Mouse (Mus musculus) liver, embryonic 12.5 days (tissue): ENCODE measurements around the gene Hsf5. TPM values are rescaled to one million over a fixed set of nuclear protein-coding genes. Genes with fewer than 3 reads are reported as not detected.

Source experiments
- ATAC-seq: fragments of 200-750 bp; cut with Nextera tagmentation; 2 replicates; pipeline ENCODE4 v1.8.0; 2017; ENCODE audit warnings: moderate number of reproducible peaks, mild to moderate bottlenecking, moderate library complexity
- H3K27ac ChIP-seq: fragments of 300-500 bp; sonication (generic); 2 replicates; pipeline ENCODE4 v1.5.1; 2016; ENCODE audit warnings: mild to moderate bottlenecking
- H3K27me3 ChIP-seq: fragments of 300-500 bp; sonication (generic); replicated peaks from 2 replicates; pipeline ENCODE4 v1.6.1; 2016; ENCODE audit warnings: mild to moderate bottlenecking, moderate library complexity
- H3K36me3 ChIP-seq: fragments of 300-500 bp; sonication (generic); 2 replicates; pipeline ENCODE4 v1.6.1; 2016; ENCODE audit warnings: mild to moderate bottlenecking, moderate library complexity
- H3K4me1 ChIP-seq: fragments of 300-500 bp; sonication (generic); 2 replicates; pipeline ENCODE4 v1.6.1; 2016
- H3K4me2 ChIP-seq: fragments of 300-500 bp; sonication (generic); 2 replicates; pipeline ENCODE4 v1.6.1; 2016; ENCODE audit warnings: mild to moderate bottlenecking, moderate library complexity
- H3K4me3 ChIP-seq: fragments of 300-500 bp; sonication (generic); 2 replicates; pipeline ENCODE4 v1.5.1; 2016; ENCODE audit warnings: mild to moderate bottlenecking, moderate library complexity
- H3K9ac ChIP-seq: fragments of 300-500 bp; sonication (generic); 2 replicates; pipeline ENCODE4 v1.6.1; 2016; ENCODE audit warnings: mild to moderate bottlenecking, moderate library complexity
- H3K9me3 ChIP-seq: fragments of 300-500 bp; sonication (generic); replicated peaks from 2 replicates; pipeline ENCODE4 v1.6.1; 2016; ENCODE audit warnings: mild to moderate bottlenecking, moderate library complexity
- WGBS: fragments of 180-500 bp; shearing (Covaris S2); methylation state at CpG from one replicate; pipeline ENCODE4 v1.1.7; 2016; ENCODE audit not compliant: insufficient replicate concordance; 5-methylcytosine and 5-hydroxymethylcytosine counted together
- polyA plus RNA-seq: library from polyadenylated mRNA; unstranded; fragments of >200 nt; fragmentation: Nextera tagmentation; extraction: Ambion mirVana; gene quantifications from 2 replicates; pipeline ENCODE4 v1.2.1, GENCODE M21; 2016

Gene Hsf5
- polyA plus RNA-seq, 1 experiment from 2014 or later, result 0.02 TPM

- Histone ChIP-seq H3K4me2 (no peak overlapping the region), H3K4me1 (peaks cover 27% of the 10 kb centered on the region), H3K27ac (no peak overlapping the region), H3K27me3 (no peaks in the 10 kb centered on the region), H3K9ac (no peak overlapping the region), H3K36me3 (peaks cover 82% of the 10 kb centered on the region), H3K9me3 (peaks cover 4% of the 10 kb centered on the region; the same call in 1 of the 2 replicates), H3K4me3 (no peak overlapping the region)
- ATAC-seq, result no peak
- 88% methylated on average over 5 of the region's 5 CpGs for WGBS
Observed at GRCm38 (mm10) chr11:87615551-87615950, 1.4 kb upstream of the Hsf5 start.

DNA sequence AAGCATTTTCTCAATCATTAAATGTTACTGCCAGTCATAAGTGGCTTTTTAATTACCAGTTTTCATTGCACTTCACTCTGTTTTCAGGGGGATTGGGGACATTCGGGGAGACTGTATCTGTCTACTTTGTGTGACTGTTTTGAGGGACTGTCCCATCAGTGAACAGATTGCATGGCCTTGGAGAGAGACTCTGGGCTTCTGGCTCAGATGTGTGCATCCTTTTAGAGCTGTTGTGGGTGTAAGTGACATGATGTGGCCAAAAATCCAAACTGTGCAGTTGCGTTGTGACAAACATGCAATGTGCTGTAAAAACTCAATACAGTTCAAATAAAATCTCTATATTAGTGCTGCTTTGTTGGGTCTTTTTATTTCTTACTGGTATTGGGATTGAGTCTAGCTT is 1.0 kb upstream of the Hsf5 start:
- Histone ChIP-seq H3K4me3 (no peak overlapping the region), H3K9me3 (peaks cover 4% of the 10 kb centered on the region; the same call in 1 of the 2 replicates), H3K9ac (no peak overlapping the region), H3K4me2 (no peak overlapping the region), H3K36me3 (peaks cover 78% of the 10 kb centered on the region), H3K27me3 (no peaks in the 10 kb centered on the region), H3K4me1 (peaks cover 31% of the 10 kb centered on the region), H3K27ac (no peak overlapping the region)
- WGBS, result 85% methylated on average over 2 of the region's 2 CpGs
- no peak for ATAC-seq

DNA sequence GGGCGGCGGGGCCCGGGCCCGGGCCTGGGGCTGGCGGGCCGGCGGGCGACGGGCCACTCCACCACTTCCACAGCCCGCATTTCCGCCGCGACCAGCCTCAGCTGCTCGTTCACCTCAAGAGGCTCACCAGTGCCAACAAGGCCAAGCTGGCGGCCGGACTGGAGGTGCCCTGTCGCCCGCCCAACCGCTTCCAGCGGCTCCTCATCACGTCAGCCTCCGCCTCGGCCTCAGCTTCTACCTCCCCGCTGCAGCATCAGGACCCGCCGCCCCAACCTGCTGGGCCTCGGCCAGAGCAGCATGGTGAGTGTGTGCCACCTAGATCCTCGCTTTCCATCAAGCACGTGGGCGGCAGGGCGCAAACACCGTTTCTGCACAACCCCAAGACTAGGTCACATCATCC is 642 bp downstream of the Hsf5 start:
- peaks cover 65% of the 10 kb centered on the region for H3K36me3 ChIP-seq
- no peaks in the 10 kb centered on the region for H3K27me3 ChIP-seq
- H3K9ac ChIP-seq, result no peak overlapping the region
- H3K4me1 ChIP-seq, result peaks cover 32% of the 10 kb centered on the region
- H3K9me3 ChIP-seq, result peaks cover 4% of the 10 kb centered on the region; the same call in 1 of the 2 replicates
- no peak overlapping the region for H3K4me2 ChIP-seq
- no peak overlapping the region for H3K4me3 ChIP-seq
- ATAC-seq, result no peak
- 94% methylated on average over 32 of the region's 32 CpGs for WGBS
- 0 out of 2 replicates have a peak overlapping the region, but pooled peaks have one; percentile 60 for H3K27ac ChIP-seq

GRCm38 (mm10) chr11:87623160-87623559 is 6.2 kb downstream of the Hsf5 start:
- Histone ChIP-seq H3K9me3 (no peaks in the 10 kb centered on the region), H3K9ac (no peak overlapping the region), H3K27ac (no peak overlapping the region), H3K4me1 (peaks cover 25% of the 10 kb centered on the region), H3K4me2 (no peak overlapping the region), H3K4me3 (no peak overlapping the region), H3K36me3 (peaks cover 38% of the 10 kb centered on the region), H3K27me3 (no peaks in the 10 kb centered on the region)
- no peak for ATAC-seq
- 81% methylated on average over 4 of the region's 4 CpGs for WGBS

GRCm38 (mm10) chr11:87629859-87630258 is 12.9 kb downstream of the Hsf5 start:
- no peak overlapping the region for H3K27ac ChIP-seq
- no peak overlapping the region for H3K4me3 ChIP-seq
- peaks cover 12% of the 10 kb centered on the region for H3K36me3 ChIP-seq
- H3K9me3 ChIP-seq, result no peaks in the 10 kb centered on the region
- no peak overlapping the region for H3K9ac ChIP-seq
- H3K27me3 ChIP-seq, result no peaks in the 10 kb centered on the region
- peaks cover 3% of the 10 kb centered on the region; the same call in 1 of the 2 replicates for H3K4me1 ChIP-seq
- H3K4me2 ChIP-seq, result 0 out of 2 replicates have a peak overlapping the region, but pooled peaks have one; percentile 17
- 19% methylated on average over 10 of the region's 10 CpGs for WGBS
- no peak for ATAC-seq

GRCm38 (mm10) chr11:87638793-87639192 is 21.8 kb downstream of the Hsf5 start:
- Histone ChIP-seq H3K4me1 (peaks cover 13% of the 10 kb centered on the region), H3K9me3 (no peaks in the 10 kb centered on the region), H3K27me3 (no peaks in the 10 kb centered on the region), H3K9ac (peak overlapping the region; percentile 73), H3K4me2 (peak overlapping the region; percentile 88), H3K4me3 (peak overlapping the region; percentile 57), H3K27ac (peak overlapping the region; percentile 64), H3K36me3 (no peaks in the 10 kb centered on the region)
- ATAC-seq, result peak; percentile 62
- 33% methylated on average over 2 of the region's 2 CpGs for WGBS

DNA sequence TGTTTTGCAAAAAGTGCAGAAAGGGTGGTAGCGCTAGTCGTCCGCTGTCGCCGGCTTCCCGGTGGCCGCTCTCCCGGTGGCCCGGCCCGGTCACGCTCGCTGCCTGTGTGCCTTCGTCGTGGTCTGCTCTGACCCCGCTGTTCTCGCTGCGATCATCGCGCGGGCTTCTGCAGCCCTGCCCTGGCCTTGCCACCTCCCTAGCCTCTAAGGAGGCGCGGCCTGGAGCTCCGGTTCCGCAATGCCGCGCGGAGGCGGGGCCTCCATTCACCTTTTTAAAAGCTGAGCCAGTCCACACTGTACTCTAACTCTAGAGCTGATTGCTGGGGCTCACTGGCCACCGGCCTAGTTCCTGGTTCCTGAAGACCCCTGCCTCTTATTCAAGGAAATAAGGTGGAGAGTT is 22.2 kb downstream of the Hsf5 start:
- Histone ChIP-seq H3K27me3 (no peaks in the 10 kb centered on the region), H3K27ac (peak overlapping the region; percentile 64), H3K9me3 (no peaks in the 10 kb centered on the region), H3K4me3 (peak overlapping the region; percentile 57), H3K36me3 (no peaks in the 10 kb centered on the region), H3K9ac (peak overlapping the region; percentile 73), H3K4me1 (peaks cover 13% of the 10 kb centered on the region), H3K4me2 (peak overlapping the region; percentile 88)
- under 1% methylated on average over 29 of the region's 29 CpGs for WGBS
- peak; percentile 96 for ATAC-seq

DNA sequence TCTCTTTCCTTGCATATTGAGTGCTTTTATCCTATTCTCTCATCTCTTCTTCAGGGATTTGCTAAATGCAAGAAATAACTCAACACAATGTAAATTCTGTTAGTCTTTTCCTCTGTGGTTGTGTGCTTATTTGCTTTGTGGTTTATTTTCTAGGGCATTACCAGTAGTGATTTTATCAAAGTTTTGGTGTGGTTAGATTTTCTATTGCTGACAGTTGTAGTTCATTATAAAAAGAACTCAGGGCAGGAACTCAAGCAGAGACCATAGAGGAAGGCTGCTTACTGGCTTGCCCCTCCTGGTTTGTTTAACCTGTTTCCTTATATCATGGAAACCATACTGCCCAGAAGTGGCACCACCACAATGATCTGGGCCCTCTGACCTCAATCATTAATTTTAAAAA is 25.9 kb downstream of the Hsf5 start:
- no peak for ATAC-seq
- Histone ChIP-seq H3K27me3 (no peaks in the 10 kb centered on the region), H3K9ac (no peak overlapping the region), H3K4me2 (no peak overlapping the region), H3K9me3 (no peaks in the 10 kb centered on the region), H3K4me3 (no peak overlapping the region), H3K4me1 (peaks cover 20% of the 10 kb centered on the region), H3K36me3 (no peaks in the 10 kb centered on the region), H3K27ac (no peak overlapping the region)

DNA sequence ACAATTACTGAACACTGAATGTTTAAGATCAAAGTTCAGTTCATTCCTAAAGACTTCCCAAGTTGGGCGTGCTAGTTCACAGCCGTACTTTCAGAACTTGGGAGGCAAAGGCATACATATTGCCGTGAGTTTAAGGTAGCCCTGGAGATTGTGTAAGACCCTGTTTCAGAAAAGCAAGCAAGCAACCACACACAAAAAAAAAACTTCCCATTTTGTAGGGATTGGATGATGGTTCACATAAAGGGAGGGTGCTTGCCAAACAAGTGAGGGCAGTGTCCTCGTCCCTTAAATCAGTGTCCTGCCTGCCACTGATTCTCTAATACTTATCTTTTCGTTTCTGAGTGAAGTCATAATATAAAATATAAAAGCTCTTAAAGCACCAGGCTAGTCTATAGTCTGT is 37.7 kb downstream of the Hsf5 start:
- no peak for ATAC-seq
- no peaks in the 10 kb centered on the region for H3K4me1 ChIP-seq
- H3K9ac ChIP-seq, result no peak overlapping the region
- no peaks in the 10 kb centered on the region for H3K27me3 ChIP-seq
- 52% methylated on average over 5 of the region's 5 CpGs for WGBS
- no peak overlapping the region for H3K4me3 ChIP-seq
- no peak overlapping the region for H3K4me2 ChIP-seq
- no peak overlapping the region for H3K27ac ChIP-seq
- H3K9me3 ChIP-seq, result no peaks in the 10 kb centered on the region
- H3K36me3 ChIP-seq, result no peaks in the 10 kb centered on the region

DNA sequence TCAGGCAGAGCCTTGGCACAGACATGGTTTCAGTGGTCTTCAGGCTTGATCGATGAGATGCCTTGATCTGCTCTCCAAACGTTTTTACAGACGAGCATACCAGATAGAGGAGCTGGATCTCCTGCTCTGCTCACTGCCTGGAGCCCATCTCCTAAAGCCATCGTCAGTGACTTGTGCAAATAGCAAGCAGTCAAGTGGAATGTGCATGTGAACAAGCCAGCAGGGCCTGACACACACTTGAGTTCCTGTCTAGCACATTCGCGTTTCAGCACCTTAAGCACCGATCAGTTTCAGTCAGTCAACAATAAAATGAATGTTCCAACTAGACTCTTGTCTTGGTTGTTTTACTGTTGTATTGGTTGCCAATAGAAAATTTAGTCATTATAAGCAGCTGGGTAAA is 42.3 kb downstream of the Hsf5 start:
- WGBS, result 66% methylated on average over 7 of the region's 7 CpGs
- no peaks in the 10 kb centered on the region for H3K36me3 ChIP-seq

DNA sequence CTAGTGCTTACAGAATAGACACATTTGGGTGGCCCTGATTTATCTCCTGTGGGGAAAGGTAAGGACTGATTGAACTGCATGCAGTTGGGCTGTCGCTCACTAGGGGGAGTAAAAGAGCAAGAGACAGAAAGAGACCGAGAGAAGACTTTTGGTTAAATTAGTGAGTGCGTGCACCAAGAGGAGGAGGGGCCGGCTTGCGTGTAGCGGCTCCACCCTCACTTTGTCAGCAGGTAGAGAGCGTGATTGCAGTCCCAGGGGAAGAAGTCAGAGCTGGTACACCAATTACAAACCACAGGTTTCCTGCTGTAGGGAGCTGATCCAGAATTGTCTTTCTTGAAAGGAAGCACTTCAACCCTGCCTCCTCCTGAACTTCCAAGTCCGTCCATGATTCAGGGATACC is 45.4 kb downstream of the Hsf5 start, which contains the start of gene Rnf43:
TSS of gene Rnf43 (plus strand) at position 316 of the 400 bp plus-strand sequence.
- Histone ChIP-seq H3K4me3 (peak within 1 kb of the TSS; percentile 42), H3K27me3 (no peaks in the 10 kb centered on the region; the same call in 1 of the 2 replicates), H3K36me3 (no peaks in the 10 kb centered on the region), H3K9me3 (no peaks in the 10 kb centered on the region), H3K9ac (peak within 1 kb of the TSS; percentile 53; the same call in 1 of the 2 replicates), H3K27ac (peak within 1 kb of the TSS; percentile 36; the same call in 1 of the 2 replicates), H3K4me1 (peaks cover 9% of the 10 kb centered on the region), H3K4me2 (peak within 1 kb of the TSS; percentile 62)
- WGBS, result under 1% methylated on average over 8 of the region's 8 CpGs
- ATAC-seq, result peak; percentile 82

More for the DNA sequence above, 42.3 kb downstream of the Hsf5 start:
- Histone ChIP-seq H3K9me3 (no peaks in the 10 kb centered on the region), H3K4me3 (no peak overlapping the region), H3K27me3 (no peaks in the 10 kb centered on the region; the same call in 1 of the 2 replicates), H3K27ac (no peak overlapping the region), H3K4me1 (peaks cover 8% of the 10 kb centered on the region), H3K4me2 (no peak overlapping the region), H3K9ac (no peak overlapping the region)
- no peak for ATAC-seq

- no peaks in the 10 kb centered on the region for H3K36me3 ChIP-seq
- WGBS, result 26% methylated on average over 14 of the region's 14 CpGs
- no peak for ATAC-seq
- no peaks in the 10 kb centered on the region for H3K9me3 ChIP-seq
- peak overlapping the region; percentile 36; the same call in 1 of the 2 replicates for H3K27ac ChIP-seq
- peak overlapping the region; percentile 53; the same call in 1 of the 2 replicates for H3K9ac ChIP-seq
- peak overlapping the region; percentile 42 for H3K4me3 ChIP-seq
- H3K4me1 ChIP-seq, result peaks cover 13% of the 10 kb centered on the region
- no peaks in the 10 kb centered on the region; the same call in 1 of the 2 replicates for H3K27me3 ChIP-seq
- peak overlapping the region; percentile 62 for H3K4me2 ChIP-seq
Observed at GRCm38 (mm10) chr11:87662822-87663221, 45.9 kb downstream of the Hsf5 start.

DNA sequence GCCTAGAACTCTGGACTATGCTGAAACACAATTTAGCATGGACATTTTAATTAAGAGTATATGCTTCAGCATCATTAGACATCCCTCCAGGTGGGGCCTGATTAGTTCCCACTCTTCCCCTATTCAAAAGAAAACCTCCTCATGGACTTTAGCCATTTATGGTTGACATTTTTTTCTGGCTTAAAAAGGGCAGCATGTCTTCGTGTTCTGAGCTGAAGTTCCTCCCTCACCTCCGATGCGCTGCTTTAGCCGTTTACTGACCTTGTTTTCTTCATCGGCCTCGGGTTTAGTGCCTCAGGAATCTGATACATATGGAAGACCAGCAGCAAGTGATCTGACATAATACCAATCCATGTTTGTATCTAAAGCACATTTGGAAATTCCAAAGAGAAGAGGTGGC is 47.0 kb downstream of the Hsf5 start:
- no peaks in the 10 kb centered on the region for H3K36me3 ChIP-seq
- H3K27ac ChIP-seq, result no peak overlapping the region
- ATAC-seq, result no peak
- H3K4me3 ChIP-seq, result peak overlapping the region; percentile 34
- H3K4me2 ChIP-seq, result peak overlapping the region; percentile 62
- peak overlapping the region; percentile 53; the same call in 1 of the 2 replicates for H3K9ac ChIP-seq
- no peaks in the 10 kb centered on the region for H3K9me3 ChIP-seq
- peaks cover 17% of the 10 kb centered on the region for H3K4me1 ChIP-seq
- H3K27me3 ChIP-seq, result no peaks in the 10 kb centered on the region; the same call in 1 of the 2 replicates
- 68% methylated on average over 6 of the region's 6 CpGs for WGBS
